In the genomic region with DNA sequence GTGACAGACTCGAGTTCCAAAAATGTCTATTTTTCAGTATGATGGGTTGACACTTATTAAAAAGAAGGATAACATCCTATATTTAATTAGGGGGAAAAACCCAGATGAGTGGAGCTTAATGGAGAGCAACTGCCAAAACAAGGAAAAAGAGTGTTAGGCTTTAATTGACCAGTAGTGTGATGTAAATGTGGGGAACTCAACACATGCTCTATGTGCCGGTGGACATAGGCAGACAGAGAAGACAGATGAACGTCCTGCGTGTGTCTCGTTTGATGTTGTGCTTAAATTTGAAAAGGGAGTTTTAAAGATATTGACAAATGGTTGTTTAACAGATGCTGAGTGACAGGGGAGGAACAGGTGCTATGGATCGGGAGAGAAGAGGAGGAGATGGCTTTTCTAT, we compare ENCODE assay signal across 17 mouse cellular contexts.
"Had no signal": no experiment of that assay in that cellular context is flagged by ENCODE, and none has a peak within 500 bp of the region (broad histone marks: within the 10 kb centered on the region; RNA-seq: fewer than 3 reads in every experiment).

No protein-coding gene starts in this region.

- H3K27me3 ChIP-seq: lung, embryonic 15.5 days; megakaryocyte, embryonic 14.5 days; midbrain, embryonic 12.5 days; neural tube, embryonic 12.5 days; stomach, embryonic 15.5 days had no signal

- H3K4me1 ChIP-seq: lung, embryonic 15.5 days; megakaryocyte, embryonic 14.5 days; midbrain, embryonic 12.5 days; neural tube, embryonic 12.5 days; stomach, embryonic 15.5 days had no signal

- H3K4me3 ChIP-seq: lung, embryonic 15.5 days; megakaryocyte, embryonic 14.5 days; midbrain, embryonic 12.5 days; neural tube, embryonic 12.5 days; stomach, embryonic 15.5 days had no signal

- H3K36me3 ChIP-seq: lung, embryonic 15.5 days; midbrain, embryonic 12.5 days; neural tube, embryonic 12.5 days; stomach, embryonic 15.5 days had no signal

- H3K27ac ChIP-seq: lung, embryonic 15.5 days; macrophage; midbrain, embryonic 12.5 days; neural tube, embryonic 12.5 days; stomach, embryonic 15.5 days; stomach, postnatal 0 days had no signal

- ATAC-seq: liver, postnatal 0 days; lung, postnatal 0 days had no signal

- H3K9me3 ChIP-seq: lung, embryonic 15.5 days; midbrain, embryonic 12.5 days; neural tube, embryonic 12.5 days; stomach, embryonic 15.5 days had no signal

- DNase-seq: liver, postnatal 0 days; lung, adult 2 months; lung, postnatal 14 days; lung, postnatal 36 days; midbrain, embryonic 14.5 days; right cerebral cortex, postnatal 14 days; thymus, adult 2 months; thymus, postnatal 25 days; thymus, postnatal 4 days had no signal

- H3K4me2 ChIP-seq: lung, embryonic 15.5 days; midbrain, embryonic 12.5 days; neural tube, embryonic 12.5 days; stomach, embryonic 15.5 days had no signal

- H3K9ac ChIP-seq: liver, postnatal 0 days; lung, embryonic 15.5 days; midbrain, embryonic 12.5 days; neural tube, embryonic 12.5 days; stomach, embryonic 15.5 days had no signal
